Mouse (Mus musculus) liver, embryonic 14.5 days (tissue): Measurements from ENCODE around the gene Ddit4.

Experiments used
- CTCF ChIP-seq: IDR thresholded peaks from 2 replicates; pipeline ENCODE4 v1.5.1; 2016; ENCODE audit warnings: antibody characterized with exemption, low read depth, control low read depth
- EP300 ChIP-seq: IDR thresholded peaks from 2 replicates; pipeline ENCODE4 v1.6.1; 2016; ENCODE audit warnings: antibody characterized with exemption, low read depth

GRCm38 (mm10) chr10:59981792-59982191 is 30.2 kb upstream of the Ddit4 start:
- TF ChIP-seq EP300 (no peak), CTCF (no peak)
